Mouse (Mus musculus) midbrain, postnatal 0 days (tissue): Measurements from ENCODE around the gene Wdr43. TPM values are rescaled to one million over a fixed set of nuclear protein-coding genes. Genes with fewer than 3 reads are reported as not detected.

Experiments used
- ATAC-seq: fragments of 200-750 bp; cut with Nextera tagmentation; 2 replicates; pipeline ENCODE4 v1.8.0; 2017; ENCODE audit warnings: moderate number of reproducible peaks, mild to moderate bottlenecking, moderate TSS enrichment, moderate library complexity; ENCODE audit not compliant: low FRiP score
- DNase-seq: peaks from one replicate; pipeline ENCODE4 v3.0.0-alpha.2; 2015; ENCODE audit warnings: low spot score
- H3K27ac ChIP-seq: fragments of 300-500 bp; sonication (generic); 2 replicates; pipeline ENCODE4 v1.5.1; 2014; ENCODE audit warnings: low read depth, mild to moderate bottlenecking, low read length, mixed read lengths
- H3K27me3 ChIP-seq: fragments of 300-500 bp; sonication (generic); 2 replicates; pipeline ENCODE4 v1.6.1; 2014; ENCODE audit warnings: low read length, control low read depth, mixed read lengths; ENCODE audit not compliant: insufficient read depth
- H3K36me3 ChIP-seq: fragments of 300-500 bp; sonication (generic); 2 replicates; pipeline ENCODE4 v1.6.1; 2014; ENCODE audit warnings: low read length, control low read depth, mixed read lengths; ENCODE audit not compliant: insufficient read depth
- H3K4me1 ChIP-seq: fragments of 300-500 bp; sonication (generic); 2 replicates; pipeline ENCODE4 v1.6.1; 2014; ENCODE audit warnings: mild to moderate bottlenecking, control low read depth, antibody characterized with exemption, low read length, mixed read lengths; ENCODE audit not compliant: insufficient read depth
- H3K4me2 ChIP-seq: fragments of 300-500 bp; sonication (generic); 2 replicates; pipeline ENCODE4 v1.6.1; 2014; ENCODE audit warnings: low read depth, mild to moderate bottlenecking, low read length, mixed read lengths; ENCODE audit not compliant: poor library complexity, severe bottlenecking
- H3K4me3 ChIP-seq: fragments of 300-500 bp; sonication (generic); 2 replicates; pipeline ENCODE4 v1.5.1; 2014; ENCODE audit warnings: low read depth, mild to moderate bottlenecking, low read length, moderate library complexity
- H3K9ac ChIP-seq: fragments of 300-500 bp; sonication (generic); replicated peaks from 2 replicates; pipeline ENCODE4 v1.6.1; 2014; ENCODE audit warnings: mild to moderate bottlenecking, low read length, moderate library complexity, mixed read lengths; ENCODE audit not compliant: poor library complexity, severe bottlenecking
- H3K9me3 ChIP-seq: fragments of 300-500 bp; sonication (generic); 2 replicates; pipeline ENCODE4 v1.6.1; 2016; ENCODE audit warnings: low read length, control low read depth
- CTCF ChIP-seq: IDR thresholded peaks from 2 replicates; pipeline ENCODE4 v1.5.1; 2016; ENCODE audit warnings: antibody characterized with exemption, mild to moderate bottlenecking
- WGBS: fragments of 180-500 bp; shearing (Covaris S2); extraction: QIAGEN DNeasy Blood & Tissue Kit; methylation state at CpG from one replicate; pipeline ENCODE4 v1.1.7; 2014; 5-methylcytosine and 5-hydroxymethylcytosine counted together
- polyA plus RNA-seq: library from polyadenylated mRNA; unstranded; fragments of >200 nt; fragmentation: Nextera tagmentation; extraction: Ambion mirVana; gene quantifications from 2 replicates; pipeline ENCODE4 v1.2.1, GENCODE M21; 2015
- total RNA-seq: library from RNA; depleted of rRNA; stranded (reverse); fragments of >200 nt; gene quantifications from 2 replicates; pipeline ENCODE4 v1.2.3, GENCODE M21; 2014

Wdr43 gene
- total and polyA plus RNA-seq, 2 experiments from 2014 or later = 36.5 to 87.3 TPM

DNA sequence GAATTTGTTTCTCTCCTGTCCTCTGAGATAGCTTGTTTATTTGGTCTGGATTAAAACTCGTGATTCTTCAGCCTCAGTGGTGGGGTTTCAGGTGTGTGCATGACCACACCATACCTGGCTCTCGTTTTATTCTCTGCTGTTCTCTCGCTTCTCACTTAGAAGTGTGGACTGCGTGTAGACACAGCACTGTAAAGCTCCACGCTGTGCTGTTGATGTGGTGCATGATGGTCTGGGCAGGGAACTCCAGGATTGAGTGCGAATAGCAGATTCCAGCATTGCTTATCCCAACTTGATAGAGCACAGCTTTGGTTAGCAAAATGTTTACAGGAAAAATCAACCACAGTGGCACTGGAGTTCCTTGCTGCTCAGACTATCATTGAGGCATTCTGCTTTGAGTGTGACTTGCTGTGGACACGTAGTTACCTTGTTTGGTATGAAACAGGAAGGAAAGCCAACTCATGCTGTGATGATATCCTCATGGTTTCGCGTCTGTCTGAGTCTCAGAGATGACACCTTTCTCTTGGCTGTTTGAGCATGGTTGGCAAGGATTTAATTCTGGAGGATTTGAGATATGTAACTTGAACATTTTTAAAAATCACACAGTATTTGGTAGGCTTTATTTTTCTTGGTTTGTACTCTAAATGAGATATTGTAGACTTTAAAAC lies 24.9 kb downstream of the Wdr43 start:
- H3K36me3 ChIP-seq = peaks cover 52% of the 10 kb centered on the region
- 89% methylated on average over 9 of the region's 9 CpGs for WGBS

DNA sequence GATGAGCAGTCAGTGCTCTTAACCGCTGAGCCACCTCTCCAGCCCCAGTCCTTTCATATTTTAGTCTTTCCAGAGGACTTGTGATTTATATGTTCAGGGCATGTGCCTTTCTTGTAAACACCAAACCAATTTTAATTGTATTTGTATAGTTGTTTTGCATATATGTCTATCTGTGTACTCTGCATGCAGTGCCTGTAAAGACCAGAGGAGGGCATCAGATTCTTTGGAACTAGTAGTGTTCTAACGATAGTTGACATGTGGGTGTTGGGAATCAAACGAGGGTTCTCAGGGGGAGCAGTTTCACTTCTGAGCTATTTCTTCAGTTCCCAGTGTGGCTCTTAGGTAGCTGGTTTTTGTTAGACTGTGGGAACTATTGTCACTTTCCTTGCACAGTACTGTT lies 26.5 kb downstream of the Wdr43 start:
- ATAC-seq = no peak
- H3K4me2 ChIP-seq = no peak overlapping the region
- peak; percentile 36 for TF ChIP-seq CTCF
- no peaks in the 10 kb centered on the region for H3K9me3 ChIP-seq
- H3K27ac ChIP-seq = no peak overlapping the region
- H3K27me3 ChIP-seq = no peaks in the 10 kb centered on the region
- H3K4me1 ChIP-seq = no peaks in the 10 kb centered on the region
- H3K4me3 ChIP-seq = no peak overlapping the region
- peaks cover 37% of the 10 kb centered on the region for H3K36me3 ChIP-seq
- 93% methylated on average over 3 of the region's 3 CpGs for WGBS
- DNase-seq = no peak
- no peak overlapping the region for H3K9ac ChIP-seq

More for the DNA sequence above, 24.9 kb downstream of the Wdr43 start:
- no peak overlapping the region for H3K9ac ChIP-seq
- no peaks in the 10 kb centered on the region for H3K27me3 ChIP-seq
- H3K4me3 ChIP-seq = no peak overlapping the region
- no peaks in the 10 kb centered on the region for H3K9me3 ChIP-seq
- no peak overlapping the region for H3K4me2 ChIP-seq
- H3K27ac ChIP-seq = no peak overlapping the region
- ATAC-seq (no peak), DNase-seq (peak; percentile 11)
- no peak for TF ChIP-seq CTCF
- no peaks in the 10 kb centered on the region for H3K4me1 ChIP-seq

DNA sequence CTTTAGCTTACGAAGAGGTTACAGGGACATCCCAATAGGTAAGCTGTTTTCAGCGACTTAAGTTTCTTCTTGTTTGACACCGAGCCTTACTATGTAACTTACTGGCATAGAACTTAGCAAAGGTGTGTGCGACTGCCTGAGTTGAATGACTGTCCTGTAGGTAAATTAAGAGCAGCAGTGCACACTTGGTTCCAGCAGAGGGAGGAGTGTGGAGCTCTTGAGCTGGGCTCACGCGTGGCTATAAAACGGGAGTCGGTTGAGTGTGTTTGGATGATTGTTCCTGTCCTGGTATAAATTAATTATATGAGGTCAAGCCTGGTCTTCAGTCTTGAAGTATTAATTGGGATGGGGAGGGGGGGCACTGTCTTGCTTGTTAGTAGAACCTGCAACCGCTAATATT lies 34.3 kb downstream of the Wdr43 start:
- Histone ChIP-seq H3K36me3 (peaks cover 10% of the 10 kb centered on the region; the same call in 1 of the 2 replicates), H3K9me3 (no peaks in the 10 kb centered on the region), H3K4me2 (no peak overlapping the region), H3K27ac (no peak overlapping the region), H3K4me1 (no peaks in the 10 kb centered on the region), H3K27me3 (no peaks in the 10 kb centered on the region), H3K9ac (no peak overlapping the region), H3K4me3 (no peak overlapping the region)
- 94% methylated on average over 9 of the region's 9 CpGs for WGBS
- TF ChIP-seq CTCF = peak; percentile 40; the same call in 1 of the 2 replicates
- no peak for DNase-seq
- no peak for ATAC-seq

DNA sequence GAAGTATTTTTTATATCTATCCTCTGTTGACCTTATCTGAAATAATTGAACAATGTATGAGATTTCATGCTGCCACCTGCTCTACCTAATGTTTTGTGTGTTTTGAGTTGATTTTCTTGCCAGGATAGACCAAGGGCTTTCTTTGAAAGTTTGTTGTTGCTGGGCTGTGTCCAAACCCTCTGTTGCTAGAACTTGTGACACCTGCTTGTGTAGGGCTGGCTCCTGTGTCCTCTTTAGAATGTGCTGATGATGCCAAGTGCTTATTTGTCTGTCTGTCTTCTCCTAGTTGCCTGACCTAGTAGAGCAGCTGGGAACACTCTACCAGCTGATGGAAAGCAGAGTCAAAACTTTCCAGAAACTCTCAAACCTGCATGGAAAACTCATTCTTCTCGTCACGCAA lies 36.8 kb downstream of the Wdr43 start:
- DNase-seq (no peak), ATAC-seq (no peak)
- Histone ChIP-seq H3K27ac (no peak overlapping the region), H3K27me3 (no peaks in the 10 kb centered on the region), H3K9me3 (no peaks in the 10 kb centered on the region), H3K36me3 (peaks cover 17% of the 10 kb centered on the region; the same call in 1 of the 2 replicates), H3K4me2 (no peak overlapping the region), H3K9ac (no peak overlapping the region), H3K4me1 (no peaks in the 10 kb centered on the region), H3K4me3 (no peak overlapping the region)
- WGBS = 87% methylated on average over 2 of the region's 2 CpGs
- TF ChIP-seq CTCF = no peak

DNA sequence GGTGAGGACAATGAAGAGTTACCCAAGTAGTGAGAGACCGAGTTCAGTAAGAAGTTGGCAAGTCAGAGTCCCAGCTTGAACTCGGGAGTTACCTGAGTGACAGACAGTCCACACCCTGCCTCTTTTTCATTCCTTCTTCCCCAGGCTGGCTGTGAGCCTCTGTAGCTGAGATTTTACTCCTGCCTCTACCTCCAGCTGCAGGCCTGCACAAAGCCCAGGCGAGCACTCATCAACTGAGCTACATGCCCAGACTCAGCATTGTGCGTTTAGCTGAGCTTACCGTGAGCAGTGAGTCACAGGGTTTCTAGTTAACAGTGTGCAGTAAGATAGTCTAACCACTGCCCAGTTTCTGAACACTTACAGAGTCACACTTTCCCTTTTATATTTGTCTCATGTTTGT lies 37.2 kb downstream of the Wdr43 start:
- no peaks in the 10 kb centered on the region for H3K9me3 ChIP-seq
- no peak overlapping the region for H3K27ac ChIP-seq
- ATAC-seq (no peak), DNase-seq (no peak)
- H3K4me2 ChIP-seq = no peak overlapping the region
- H3K4me3 ChIP-seq = no peak overlapping the region
- no peaks in the 10 kb centered on the region for H3K27me3 ChIP-seq
- H3K9ac ChIP-seq = no peak overlapping the region
- no peak for TF ChIP-seq CTCF
- H3K4me1 ChIP-seq = no peaks in the 10 kb centered on the region
- H3K36me3 ChIP-seq = peaks cover 18% of the 10 kb centered on the region; the same call in 1 of the 2 replicates
- 91% methylated on average over 5 of the region's 5 CpGs for WGBS

DNA sequence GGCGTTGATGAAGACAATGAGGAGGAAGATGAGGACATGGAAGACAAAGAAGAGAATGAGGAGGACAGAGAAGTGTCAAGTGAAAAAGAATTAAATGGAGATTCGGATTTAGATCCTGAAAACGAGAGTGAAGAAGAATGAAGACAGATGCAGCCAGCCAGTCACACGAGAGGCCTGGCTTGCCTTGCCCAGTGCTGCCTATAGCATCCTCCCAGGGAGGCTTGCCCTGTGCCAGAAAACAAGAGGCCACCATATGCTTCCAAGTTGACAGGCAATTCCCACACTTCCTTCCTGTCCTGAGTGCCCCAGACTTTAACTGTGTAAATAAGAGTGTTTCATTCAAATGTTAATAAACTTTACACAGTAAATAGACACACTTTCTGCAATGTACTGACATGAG lies 41.8 kb downstream of the Wdr43 start:
- Histone ChIP-seq H3K4me1 (no peaks in the 10 kb centered on the region), H3K4me3 (no peak overlapping the region), H3K4me2 (no peak overlapping the region), H3K36me3 (peaks cover 21% of the 10 kb centered on the region), H3K9me3 (no peaks in the 10 kb centered on the region), H3K27me3 (no peaks in the 10 kb centered on the region), H3K27ac (no peak overlapping the region), H3K9ac (no peak overlapping the region)
- ATAC-seq (no peak), DNase-seq (no peak)
- TF ChIP-seq CTCF = no peak
- 81% methylated on average over 4 of the region's 4 CpGs for WGBS
